Mouse (Mus musculus) heart, postnatal 14 days (tissue): Measurements from ENCODE around the gene Tcstv3. TPM values are rescaled to one million over a fixed set of nuclear protein-coding genes. Genes with fewer than 3 reads are reported as not detected.
"Not testable (repeated sequence)": the region's sequence is repeated elsewhere in the genome, so short reads cannot be mapped to it uniquely, and the experiment has no call there.

Source experiments
- DNase-seq, 2 experiments: peaks; one replicate each; pipeline ENCODE4 v3.0.0; 2021 to 2022
- intact Hi-C: fragments of 180-260 bp; cut with DNase I; formaldehyde crosslinking; loops from one replicate; pipeline ENCODE4 v1.15.1; 2025
- long read RNA-seq, 2 experiments: library from polyadenylated mRNA; stranded (forward); transcript quantifications; one replicate each; pipeline ENCODE4 v2.0.0; 2021
- total RNA-seq, 2 experiments: library from RNA; stranded (reverse); gene quantifications; 2 replicates each; pipeline ENCODE4 v1.2.3; 2021

Tcstv3 gene
- not detected for total RNA-seq
- long read RNA-seq, experiment 1 = 0 reads
- long read RNA-seq, experiment 2 = 0 reads

- intact Hi-C loops, DNase-seq: not testable (repeated sequence)
Observed at GRCm38 (mm10) chr13:120316578-120316977, at the start of gene Tcstv3. Gene Tcstv3 (plus strand): TSS chr13:120316878.

- DNase-seq, intact Hi-C loops: not testable (repeated sequence)
Observed at GRCm38 (mm10) chr13:120277837-120278236, 38.8 kb upstream of the Tcstv3 start.

DNA sequence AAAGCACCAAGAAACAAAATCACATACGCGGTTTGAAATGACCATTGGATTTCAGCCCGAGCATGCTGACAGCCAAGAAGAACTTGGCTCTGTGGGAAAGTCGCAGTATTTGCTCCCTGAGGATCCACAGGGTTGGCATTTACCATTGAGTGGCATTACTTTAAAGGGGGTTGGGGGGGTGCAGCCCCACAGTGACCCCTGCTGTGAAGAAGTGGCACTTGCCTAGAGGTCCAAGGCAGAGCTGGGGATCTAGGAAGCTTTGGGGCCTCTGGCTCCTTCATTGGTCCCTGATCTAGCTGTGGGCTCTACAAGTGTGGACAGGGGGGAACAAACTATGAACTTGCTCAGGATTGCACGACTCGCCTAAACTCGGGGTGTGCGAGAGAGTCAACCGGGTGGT lies 37.9 kb upstream of the Tcstv3 start:
- intact Hi-C loops = no loop called here
- DNase-seq = no peak

DNA sequence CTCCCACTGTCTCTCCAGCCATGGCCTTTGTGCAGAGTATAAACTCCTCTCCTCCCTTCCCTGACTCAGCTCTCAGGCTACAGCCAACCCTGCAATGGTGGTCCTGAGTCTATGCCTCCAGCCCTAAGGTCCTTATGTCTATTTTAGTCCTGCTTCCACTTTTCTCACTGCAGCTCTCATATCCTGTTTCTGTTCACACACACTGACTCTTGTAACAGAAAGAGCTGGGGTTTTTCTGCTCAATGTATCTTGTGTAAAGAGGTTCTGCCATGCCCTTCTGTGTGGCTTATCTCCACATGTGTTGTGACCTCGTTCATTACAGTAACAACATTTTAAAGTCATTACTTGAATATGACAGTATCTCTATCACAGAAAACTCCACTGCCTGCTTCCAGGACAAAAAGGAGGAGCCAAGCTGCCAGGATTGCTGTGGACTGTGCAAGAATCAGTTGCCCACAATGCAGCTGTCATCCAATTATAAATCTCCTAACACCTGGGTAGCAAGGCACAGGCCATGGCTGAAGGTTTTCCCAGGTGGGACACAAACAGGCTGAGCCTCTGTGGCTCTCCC lies 17.3 kb upstream of the Tcstv3 start:
- intact Hi-C loops = no loop called here
- no peak for DNase-seq

GRCm38 (mm10) chr13:120299991-120300442 lies 16.7 kb upstream of the Tcstv3 start, which contains the start of gene BC147527:
Gene BC147527 (plus strand): TSS chr13:120300392.
- intact Hi-C loops = no loop called here
- no peak for DNase-seq

DNA sequence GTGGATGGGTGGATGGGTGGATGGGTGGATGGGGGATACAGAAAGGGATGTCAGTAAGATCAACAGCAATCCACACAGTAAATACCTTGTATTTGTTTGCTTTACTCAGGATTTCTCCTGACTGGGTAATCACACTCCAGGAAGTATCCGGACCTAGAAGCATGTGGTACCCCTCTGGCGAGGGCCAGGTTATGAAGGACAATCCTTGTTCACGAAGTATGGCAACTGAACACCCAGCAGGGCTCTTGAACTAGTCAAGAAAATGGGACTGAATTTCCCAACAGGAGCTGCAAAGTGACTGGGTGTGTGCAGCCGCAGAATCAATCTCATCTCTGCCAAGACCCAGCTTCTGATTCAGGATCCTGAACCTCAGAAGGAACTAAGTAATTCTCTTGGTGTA lies 15.8 kb upstream of the Tcstv3 start:
- no peak for DNase-seq
- intact Hi-C loops = no loop called here

GRCm38 (mm10) chr13:120310749-120311148 lies 5.9 kb upstream of the Tcstv3 start:
- intact Hi-C loops = no loop called here

DNA sequence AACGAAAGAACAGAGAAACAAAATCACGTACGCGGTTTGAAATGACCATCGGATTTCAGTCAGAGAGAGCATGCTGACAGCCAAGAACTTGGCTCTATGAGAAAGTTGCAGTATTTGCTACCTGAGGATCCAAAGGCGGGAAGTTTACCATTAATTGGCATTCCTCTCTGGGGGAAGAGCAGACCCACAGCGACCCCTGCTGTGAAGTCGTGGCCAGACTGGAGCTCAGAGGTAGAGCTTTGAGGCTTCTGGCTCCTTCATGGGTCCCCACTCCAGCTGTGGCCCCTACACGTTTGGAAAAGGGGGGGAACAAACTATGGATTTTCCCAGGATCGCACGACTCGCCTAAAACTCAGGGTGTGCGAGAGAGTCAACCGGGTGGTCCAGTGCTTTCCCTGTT lies 3.1 kb upstream of the Tcstv3 start:
- peak in 1 of 2 experiments; percentile 6 for DNase-seq
- intact Hi-C loops = no loop called here

More at GRCm38 (mm10) chr13:120310749-120311148, 5.9 kb upstream of the Tcstv3 start:
- no peak for DNase-seq

DNA sequence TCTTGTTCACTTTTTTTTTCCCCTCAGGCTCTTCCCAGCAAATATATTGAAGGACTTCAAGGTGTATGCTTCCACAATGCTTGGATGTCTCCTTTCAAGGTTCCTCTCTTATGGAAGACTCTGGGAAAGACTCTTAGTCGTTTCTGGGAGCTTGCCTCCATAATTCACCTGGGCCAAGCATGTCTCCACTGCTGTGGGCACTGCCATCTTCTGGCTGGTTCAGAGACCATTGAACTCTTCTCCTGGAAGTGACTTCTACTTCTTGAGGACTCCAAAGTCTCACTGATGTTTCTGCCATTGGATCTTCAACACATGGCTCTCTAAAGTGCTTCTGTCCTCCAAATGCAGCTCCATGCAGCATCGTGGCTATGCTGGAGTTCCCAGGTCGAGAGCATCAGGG lies 3.5 kb downstream of the Tcstv3 start:
- DNase-seq = no peak
- intact Hi-C loops = no loop called here

- intact Hi-C loops = no loop called here
- no peak for DNase-seq
Observed at GRCm38 (mm10) chr13:120320721-120321120, 4.0 kb downstream of the Tcstv3 start.

Other genes with a start within 250 kb of the Tcstv3 start
- not detected for gene Gm20767, start 176.6 kb upstream of the Tcstv3 start, total RNA-seq
- gene Gm21818, start 144.4 kb upstream of the Tcstv3 start, total RNA-seq = not detected
- not detected for gene Gm21762, start 100.9 kb upstream of the Tcstv3 start, total RNA-seq
- gene Gm21731, start 77.8 kb upstream of the Tcstv3 start, total RNA-seq = not detected
- not detected for gene AF067061, start 53.8 kb upstream of the Tcstv3 start, total RNA-seq
- gene BC147527, start 16.5 kb upstream of the Tcstv3 start, total RNA-seq = not detected